Comparison of ENCODE assay signal across 23 mouse cellular contexts in genomic region chr3:101245212-101245611, GRCm38 (mm10). TPM values are rescaled to one million over a fixed set of nuclear protein-coding genes. Genes with fewer than 3 reads are reported as not detected.
DNase-seq lines count a peak whose midpoint lies in the region; ATAC-seq and TF ChIP-seq lines count a peak whose summit lies in the region.
"Had no signal": no experiment of that assay in that cellular context is flagged by ENCODE, and none has a peak within 500 bp of the region (broad histone marks: within the 10 kb centered on the region; RNA-seq: fewer than 3 reads in every experiment).

No protein-coding gene starts in this region.

- no peak for TF ChIP-seq CTCF in lung, adult 2 months (IDR thresholded peaks at IDR 0.05; ENCODE audit: insufficient read depth, low read length)

- TF ChIP-seq POLR2A in lung, adult 2 months (IDR thresholded peaks at IDR 0.05; ENCODE audit: borderline replicate concordance, extremely low read depth, low read depth, low read length), result no peak

- H3K4me1 ChIP-seq in lung, adult 2 months (ENCODE audit: control insufficient read depth, insufficient read depth, low read length), result no peaks in the 10 kb centered on the region
- H3K4me1 ChIP-seq: embryonic facial prominence, embryonic 10.5 days; embryonic facial prominence, embryonic 12.5 days; forebrain, embryonic 13.5 days; forebrain, embryonic 15.5 days had no signal

- 79% methylated on average over 3 of the region's 3 CpGs for WGBS in lung, adult 2 months

- ATAC-seq in CD4-positive, CD25-positive, alpha-beta regulatory T cell, adult 4 months, result peak; percentile 77
- ATAC-seq: forebrain, embryonic 13.5 days; forebrain, embryonic 15.5 days; forebrain, postnatal 0 days had no signal

- no peak overlapping the region for H3K4me3 ChIP-seq in lung, adult 2 months (replicated peaks; ENCODE audit: extremely low read depth, low read depth, low read length)
- H3K4me3 ChIP-seq: embryonic facial prominence, embryonic 10.5 days; embryonic facial prominence, embryonic 12.5 days; forebrain, embryonic 13.5 days; forebrain, embryonic 15.5 days had no signal

- peak; percentile 64 for DNase-seq in CD4-positive helper T cell, adult 2 months (ENCODE audit: low read depth, low spot score)
- peak; percentile 60 for DNase-seq in induced T-regulatory cell, adult 2 months (ENCODE audit: low read depth)
- peak; percentile 49 for DNase-seq in naive thymus-derived CD4-positive, alpha-beta T cell, adult 2 months (ENCODE audit: low read depth)
- DNase-seq in urinary bladder, adult 2 months (ENCODE audit: low spot score), result no peak
- DNase-seq in spleen, postnatal 10 days (ENCODE audit: low spot score in 2 of 2), result no peak
- DNase-seq in lung, adult 2 months, result no peak
- DNase-seq: adrenal gland, adult 8-10 months; adrenal gland, postnatal 14 days; adrenal gland, postnatal 36 days; cerebellum, adult 11-12 months; cerebellum, adult 2 months; cerebellum, adult 9-10 months; cerebellum, postnatal 10 days; cerebellum, postnatal 25 days; forebrain, postnatal 0 days had no signal

RNA-seq across cellular contexts. Expression of gene Cd2, which starts 42.5 kb away (rescaled TPM):
- polyA plus RNA-seq in CD4-positive, CD25-positive, alpha-beta regulatory T cell, adult 4 months (2017; shearing (Covaris generic)), result 1,000 to 10,000 TPM; 1,558 to 1,756 TPM
- 2.1 and 2.4 TPM in 2 replicates for polyA plus RNA-seq in urinary bladder, adult 2 months (2012; rRNA removed)
- polyA plus RNA-seq in lung, adult 2 months (2012; rRNA removed), result 10.7 and 11.4 TPM in 2 replicates
- polyA plus RNA-seq: C2C12; embryonic facial prominence, embryonic 10.5 days; embryonic facial prominence, embryonic 12.5 days; embryonic facial prominence, embryonic 14.5 days; forebrain, embryonic 11.5 days; forebrain, embryonic 13.5 days had no signal

Comparison
In these comparisons a context has a peak if more than half of its experiments do, and no peak if none do; other contexts are left out.
1. DNase-seq: peak in CD4-positive helper T cell, adult 2 months (single experiment), induced T-regulatory cell, adult 2 months (single experiment) and naive thymus-derived CD4-positive, alpha-beta T cell, adult 2 months (single experiment); none in urinary bladder, adult 2 months (single experiment), spleen, postnatal 10 days (0 of 2) and lung, adult 2 months (single experiment).
2. RNA of gene Cd2, which starts 42.5 kb away (polyA plus RNA-seq): 1,558 to 1,756 TPM in CD4-positive, CD25-positive, alpha-beta regulatory T cell, adult 4 months; 10.7 to 11.4 TPM in lung, adult 2 months and 2.1 to 2.4 TPM in urinary bladder, adult 2 months; every median in the first group is over 100 times any median in the second.